Mouse (Mus musculus) cerebellum, adult 2 months (tissue): ENCODE results near the gene Krt75.

Experiments
- CTCF ChIP-seq: fragments of 200-500 bp; IDR thresholded peaks from 2 replicates; pipeline ENCODE4 v1.5.1; 2011; ENCODE audit warnings: low read depth, mild to moderate bottlenecking, control low read depth, low read length, moderate library complexity, borderline replicate concordance; ENCODE audit not compliant: insufficient read depth
- POLR2A ChIP-seq: fragments of 200-500 bp; IDR thresholded peaks from 2 replicates; pipeline ENCODE4 v1.6.1; 2011; ENCODE audit warnings: low read length, control low read depth, borderline replicate concordance; ENCODE audit not compliant: insufficient read depth

DNA sequence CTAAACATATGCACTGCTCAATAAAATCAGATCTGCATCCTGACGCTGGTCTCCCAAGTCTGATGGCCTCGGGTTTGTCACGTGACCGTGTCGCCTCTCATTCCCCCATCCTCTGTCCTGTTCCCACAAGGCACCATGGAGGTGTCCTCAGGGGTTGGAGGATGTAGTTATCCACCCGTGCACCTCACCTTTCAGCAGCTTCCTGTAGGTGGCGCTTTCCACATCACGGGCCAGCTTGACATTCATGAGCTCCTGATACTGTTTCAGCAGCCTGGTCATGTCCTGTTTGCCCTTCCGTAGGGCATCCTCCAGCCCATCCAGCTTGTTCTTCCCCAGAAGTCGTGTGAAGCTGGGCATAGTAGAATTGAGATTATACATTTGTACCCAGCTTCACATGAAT lies 14.5 kb upstream of the Krt75 start:
- TF ChIP-seq POLR2A (no peak), CTCF (no peak)
